Mouse (Mus musculus) bone marrow, adult 2 months (tissue): ENCODE data around the gene Cd276.

Experiments
- CTCF ChIP-seq: fragments of 200-500 bp; IDR thresholded peaks from 2 replicates; pipeline ENCODE4 v1.5.1; 2011; ENCODE audit warnings: low read length, control low read depth; ENCODE audit not compliant: control insufficient read depth, insufficient read depth
- POLR2A ChIP-seq: fragments of 200-500 bp; IDR thresholded peaks from 2 replicates; pipeline ENCODE4 v1.6.1; 2011; ENCODE audit warnings: low read depth, mild to moderate bottlenecking, control low read depth, low read length, borderline replicate concordance; ENCODE audit not compliant: control insufficient read depth

GRCm38 (mm10) chr9:58581283-58581930, 26.2 kb upstream of the Cd276 start:
- TF ChIP-seq CTCF (no peak), POLR2A (no peak)
